Mouse (Mus musculus) thymus, adult 2 months (tissue): ENCODE measurements at regions not wholly inside any gene's neighbourhood (a gene's known extent, or its start where the extent isn't known, plus 50 kb on each side); places are given as distances from the start of the nearest gene placed in this dataset.

Experiments
- CTCF ChIP-seq: fragments of 200-500 bp; IDR thresholded peaks from 2 replicates; pipeline ENCODE4 v1.5.1; 2012; ENCODE audit warnings: mild to moderate bottlenecking, control low read depth, low read length, moderate library complexity, borderline replicate concordance; ENCODE audit not compliant: control insufficient read depth, poor library complexity, insufficient read depth; ENCODE audit errors: extremely low read depth
- POLR2A ChIP-seq: fragments of 200-500 bp; IDR thresholded peaks from 2 replicates; pipeline ENCODE4 v1.6.1; 2012; ENCODE audit warnings: mild to moderate bottlenecking, low read length, control low read depth, moderate library complexity; ENCODE audit not compliant: control insufficient read depth, poor library complexity, insufficient read depth; ENCODE audit errors: extremely low read depth

DNA sequence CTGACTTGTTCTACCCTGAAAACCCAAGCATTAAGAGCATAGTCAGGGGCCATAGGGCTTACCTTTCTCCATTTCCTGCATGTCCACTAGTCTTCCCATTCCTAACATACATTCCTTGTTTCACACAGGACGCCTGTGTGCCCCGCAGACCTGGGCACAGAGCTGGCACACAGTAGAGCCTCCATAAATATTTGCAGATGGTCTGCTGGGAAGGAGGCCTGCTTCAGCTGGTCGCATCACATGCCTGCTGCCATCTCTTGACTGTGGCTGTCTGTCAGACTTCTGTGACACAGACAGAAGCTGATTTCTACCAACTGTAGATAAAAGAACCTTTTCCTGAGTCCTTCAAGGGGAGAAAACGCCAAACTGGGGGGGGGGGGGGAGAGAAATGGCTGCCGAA, 62.8 kb upstream of the Ctnnb1 start:
- TF ChIP-seq CTCF (no peak), POLR2A (no peak)
